Mouse (Mus musculus): ENCODE measurements around the gene H2-Oa.

H2-Oa gene

GRCm38 (mm10) chr17:34122188-34122984, 30.2 kb downstream of the H2-Oa start, which contains the start of gene Brd2:
Gene Brd2 (minus strand): TSS chr17:34122634.
- DNase-seq, result peak; percentile 98

GRCm38 (mm10) chr17:34123111-34123510, 31.0 kb downstream of the H2-Oa start:
- no peak for DNase-seq

GRCm38 (mm10) chr17:34123518-34123917, 31.4 kb downstream of the H2-Oa start:
- DNase-seq, result no peak

GRCm38 (mm10) chr17:34124649-34125048, 32.5 kb downstream of the H2-Oa start:
- no peak for DNase-seq

- DNase-seq, result no peak
Measured at GRCm38 (mm10) chr17:34126826-34127420, 34.8 kb downstream of the H2-Oa start.

GRCm38 (mm10) chr17:34127475-34127874, 35.3 kb downstream of the H2-Oa start:
- DNase-seq, result peak; percentile 80

- DNase-seq, result no peak
Measured at GRCm38 (mm10) chr17:34128264-34128937, 36.3 kb downstream of the H2-Oa start.

- DNase-seq, result no peak
Measured at GRCm38 (mm10) chr17:34128944-34129791, 37.0 kb downstream of the H2-Oa start.

- no peak for DNase-seq
Measured at GRCm38 (mm10) chr17:34130073-34130947, 38.2 kb downstream of the H2-Oa start.

GRCm38 (mm10) chr17:34131911-34132310, 39.8 kb downstream of the H2-Oa start:
- no peak for DNase-seq

- DNase-seq, result peak; percentile 60
Measured at GRCm38 (mm10) chr17:34133289-34133688, 41.1 kb downstream of the H2-Oa start.

- DNase-seq, result no peak
Measured at GRCm38 (mm10) chr17:34134451-34134850, 42.3 kb downstream of the H2-Oa start.

GRCm38 (mm10) chr17:34135297-34136224, 43.4 kb downstream of the H2-Oa start:
- DNase-seq, result peak; percentile 99

- no peak for DNase-seq
Measured at GRCm38 (mm10) chr17:34137601-34138000, 45.5 kb downstream of the H2-Oa start.

- DNase-seq, result no peak
Measured at GRCm38 (mm10) chr17:34138655-34139054, 46.5 kb downstream of the H2-Oa start.

GRCm38 (mm10) chr17:34139416-34139815, 47.3 kb downstream of the H2-Oa start:
- DNase-seq, result peak; percentile 67

- DNase-seq, result no peak
Measured at GRCm38 (mm10) chr17:34140240-34140639, 48.1 kb downstream of the H2-Oa start.

GRCm38 (mm10) chr17:34141448-34141847, 49.3 kb downstream of the H2-Oa start:
- no peak for DNase-seq

- DNase-seq, result no peak
Measured at GRCm38 (mm10) chr17:34142456-34143010, 50.4 kb downstream of the H2-Oa start.

GRCm38 (mm10) chr17:34143033-34143432, 50.9 kb downstream of the H2-Oa start, which contains the start of gene H2-DMb2:
Gene H2-DMb2 (plus strand): TSS chr17:34143307.
- peak; percentile 71 for DNase-seq
